In the genomic region with DNA sequence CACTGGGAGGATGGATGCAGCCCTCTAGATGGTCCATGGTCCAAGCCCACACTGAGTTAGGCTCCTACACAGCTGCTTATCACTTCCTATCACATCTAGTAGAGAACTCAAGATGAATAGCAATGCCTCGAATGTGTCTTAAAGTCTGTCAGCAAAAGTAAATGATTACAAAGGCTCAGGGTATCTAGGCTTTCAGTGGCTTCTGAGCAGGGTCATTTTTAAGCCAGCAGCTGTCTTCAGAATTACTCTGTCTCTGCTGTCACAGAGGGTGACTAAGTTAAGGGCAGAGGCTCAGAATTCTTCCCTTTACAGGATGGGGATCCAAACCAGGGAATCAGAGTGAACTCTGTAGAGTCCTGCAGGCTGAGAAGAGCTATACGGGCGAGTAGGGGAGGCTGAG, we compare ENCODE assay signal across 23 mouse cellular contexts. TPM values are rescaled to one million over a fixed set of nuclear protein-coding genes. Genes with fewer than 3 reads are reported as not detected.
DNase-seq lines count a peak whose midpoint lies in the region; ATAC-seq and TF ChIP-seq lines count a peak whose summit lies in the region.
"Had no signal": no experiment of that assay in that cellular context is flagged by ENCODE, and none has a peak within 500 bp of the region (broad histone marks: within the 10 kb centered on the region; RNA-seq: fewer than 3 reads in every experiment).

No protein-coding gene starts in this region.

- no peak for TF ChIP-seq CTCF in Patski (IDR thresholded peaks at IDR 0.05)

- H3K27ac ChIP-seq in hindbrain, embryonic 16.5 days (ENCODE audit: low read depth, low read length) = no peak overlapping the region
- H3K27ac ChIP-seq in hindbrain, embryonic 14.5 days = no peak overlapping the region
- H3K27ac ChIP-seq: liver, embryonic 15.5 days; lung, embryonic 15.5 days had no signal

- H3K9ac ChIP-seq in hindbrain, embryonic 16.5 days (ENCODE audit: low read depth, low read length) = no peak overlapping the region
- no peak overlapping the region for H3K9ac ChIP-seq in hindbrain, embryonic 14.5 days
- H3K9ac ChIP-seq: heart, embryonic 15.5 days; liver, embryonic 15.5 days; lung, embryonic 15.5 days had no signal

- H3ac ChIP-seq in myocyte (ENCODE audit: control insufficient read depth, insufficient read length) = no peak overlapping the region

- no peak overlapping the region for H3K4me2 ChIP-seq in hindbrain, embryonic 16.5 days (ENCODE audit: low read length)
- H3K4me2 ChIP-seq in hindbrain, embryonic 14.5 days (replicated peaks) = no peak overlapping the region
- H3K4me2 ChIP-seq in myocyte (ENCODE audit: low read depth) = peak overlapping the region; percentile 55
- H3K4me2 ChIP-seq: heart, embryonic 15.5 days; liver, embryonic 15.5 days; lung, embryonic 15.5 days had no signal

- no peaks in the 10 kb centered on the region; the same call in 1 of the 2 replicates for H3K4me1 ChIP-seq in hindbrain, embryonic 16.5 days (ENCODE audit: control insufficient read depth, insufficient read depth, low read depth, low read length)
- no peaks in the 10 kb centered on the region for H3K4me1 ChIP-seq in hindbrain, embryonic 14.5 days (replicated peaks; ENCODE audit: control insufficient read depth, insufficient read depth, low read length)

- WGBS in hindbrain, embryonic 16.5 days = 76% methylated on average over 3 of the region's 3 CpGs
- 74% methylated on average over 3 of the region's 3 CpGs for WGBS in hindbrain, embryonic 14.5 days

- H3K79me2 ChIP-seq in myocyte (ENCODE audit: control insufficient read depth, insufficient read depth) = no peaks in the 10 kb centered on the region

- no peaks in the 10 kb centered on the region for H3K9me3 ChIP-seq in hindbrain, embryonic 16.5 days (ENCODE audit: control insufficient read depth, low read length)
- no peaks in the 10 kb centered on the region for H3K9me3 ChIP-seq in hindbrain, embryonic 14.5 days (ENCODE audit: control insufficient read depth, low read length)
- H3K9me3 ChIP-seq: heart, embryonic 15.5 days; liver, embryonic 15.5 days; lung, embryonic 15.5 days had no signal

- DNase-seq in hindbrain, embryonic 14.5 days (ENCODE audit: low spot score) = no peak
- DNase-seq in 3T3-L1 (ENCODE audit: low read depth, low spot score) (peak; percentile 29), Patski (ENCODE audit: low read depth, low spot score) (peak; percentile 56)
- DNase-seq in left cerebral cortex, adult 8-10 months (ENCODE audit: low spot score in 2 of 2) = no peak
- no peak for DNase-seq in lung, postnatal 14 days
- DNase-seq: adrenal gland, postnatal 14 days; cerebellum, adult 8-10 months; cerebellum, postnatal 36 days; embryo, embryonic 11 days; heart, postnatal 4 days; kidney, adult 18-20 months; kidney, postnatal 36 days; liver; lung, postnatal 4 days; retina, postnatal 1 day; thymus, postnatal 36 days had no signal

- in situ Hi-C loops in Patski (cut with MboI; ENCODE audit: low pct_unique_long_range_greater_than_20kb) = no loop called here

- TF ChIP-seq POLR2A in myocyte (IDR thresholded peaks at IDR 0.05; ENCODE audit: insufficient read length, low read depth) = no peak

- H3K4me3 ChIP-seq in hindbrain, embryonic 16.5 days (ENCODE audit: low read length) = no peak overlapping the region
- H3K4me3 ChIP-seq in hindbrain, embryonic 14.5 days (replicated peaks; ENCODE audit: low read length) = no peak overlapping the region
- H3K4me3 ChIP-seq in myocyte = no peak overlapping the region
- H3K4me3 ChIP-seq: heart, embryonic 15.5 days; liver, embryonic 15.5 days; lung, embryonic 15.5 days had no signal

- H3K27me3 ChIP-seq in hindbrain, embryonic 16.5 days (replicated peaks; ENCODE audit: control insufficient read depth, insufficient read depth, low read length) = no peaks in the 10 kb centered on the region
- H3K27me3 ChIP-seq in hindbrain, embryonic 14.5 days (ENCODE audit: control insufficient read depth, insufficient read depth, low read length) = no peaks in the 10 kb centered on the region
- H3K27me3 ChIP-seq in Patski (no peaks in the 10 kb centered on the region), myocyte (ENCODE audit: control insufficient read depth, insufficient read depth, insufficient read length) (no peaks in the 10 kb centered on the region)
- H3K27me3 ChIP-seq: heart, embryonic 15.5 days; liver, embryonic 15.5 days; lung, embryonic 15.5 days had no signal

- no peaks in the 10 kb centered on the region for H3K36me3 ChIP-seq in hindbrain, embryonic 16.5 days (ENCODE audit: control insufficient read depth, insufficient read depth, low read length)
- H3K36me3 ChIP-seq in hindbrain, embryonic 14.5 days (replicated peaks; ENCODE audit: control insufficient read depth, insufficient read depth) = no peaks in the 10 kb centered on the region
- H3K36me3 ChIP-seq in myocyte (ENCODE audit: control insufficient read depth, insufficient read depth) = no peaks in the 10 kb centered on the region
- H3K36me3 ChIP-seq: heart, embryonic 15.5 days; liver, embryonic 15.5 days; lung, embryonic 15.5 days had no signal

- POLR2A ChIA-PET in Patski (lab: Charles Lee) = interaction anchor here (1.6 kb wide), 1 partner anchor 11 kb away, joined by 4 read pairs; no protein-coding TSS in a partner anchor

- CTCF ChIA-PET in Patski (lab: Charles Lee) = interaction anchor here (0.7 to 1.6 kb wide), 3 partner anchors 10 to 21 kb away, joined by 3 to 4 read pairs (median 3); no protein-coding TSS in a partner anchor

- 0 out of 2 replicates have a peak, but pooled peaks have one; percentile 6 for ATAC-seq in hindbrain, embryonic 16.5 days
- no peak for ATAC-seq in hindbrain, embryonic 14.5 days (ENCODE audit: low FRiP score)
- ATAC-seq in Patski = peak; percentile 40
- ATAC-seq: inflammation-experienced regulatory T-cells, adult 6 months; midbrain, embryonic 16.5 days had no signal

TF ChIP-seq in myocyte, 11 proteins besides CTCF, POLR2A, EP300 and RAD21:
- TF ChIP-seq USF1 (IDR thresholded peaks at IDR 0.05; ENCODE audit: low read depth) (no peak), MYOG (IDR thresholded peaks at IDR 0.05; ENCODE audit: control insufficient read depth in 1 of 3, insufficient read depth in 1 of 3, insufficient read length in 2 of 3, low read depth in 2 of 3) (peak in 1 of 3 experiments; percentile 58)

RNA-seq across cellular contexts. Expression of a gene that starts 51.9 kb away (rescaled TPM):
- polyA plus RNA-seq in hindbrain, embryonic 16.5 days (2015; fragmentation: Nextera tagmentation; extraction: Ambion mirVana) = 19.9 and 20.7 TPM in 2 replicates
- 15.4 and 16.5 TPM in 2 replicates for polyA plus RNA-seq in hindbrain, embryonic 14.5 days (2014; fragmentation: Nextera tagmentation; extraction: Ambion mirVana)
- polyA plus RNA-seq in Patski (2021) (8.0 TPM), myocyte (2012; fragmentation: generic; extraction: Trizol) (2.4 TPM)
- total RNA-seq in left cerebral cortex, adult 8-10 months (2022) = 100 to 1,000 TPM in 1 of 4 experiments, 10 to 100 TPM in 3; 69.2 to 106 (median 80.9) TPM

Comparison
In these comparisons a context has a peak if more than half of its experiments do, and no peak if none do; other contexts are left out.
1. DNase-seq: peak in 3T3-L1 (single experiment) and Patski (single experiment); none in hindbrain, embryonic 14.5 days (single experiment), left cerebral cortex, adult 8-10 months (0 of 2) and lung, postnatal 14 days (single experiment).